Mouse (Mus musculus): ENCODE measurements at regions not wholly inside any gene's neighbourhood (a gene's known extent, or its start where the extent isn't known, plus 50 kb on each side); places are given as distances from the start of the nearest gene placed in this dataset.

DNA sequence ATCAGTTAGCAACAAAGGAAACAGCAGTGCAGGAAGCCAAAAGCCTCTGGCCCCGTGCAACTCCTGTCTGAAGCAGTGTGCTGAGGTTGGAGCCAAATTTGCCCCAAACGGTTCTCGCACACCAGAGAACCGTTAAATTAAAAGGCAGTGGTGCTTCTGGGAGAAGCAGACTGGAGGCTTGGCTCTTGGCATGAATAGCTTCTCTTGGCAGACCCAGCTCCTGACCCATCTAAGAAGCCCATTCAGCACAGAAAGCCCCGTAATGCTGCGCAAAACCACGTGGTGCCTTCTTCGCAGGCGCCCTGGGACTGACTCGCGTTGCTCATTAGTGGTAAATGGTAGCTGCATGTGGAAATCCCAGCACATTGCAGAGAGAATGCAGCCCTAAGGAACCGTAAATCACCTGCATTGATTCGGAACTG lies 340.2 kb upstream of the Slc24a2 start:
- Histone ChIP-seq H3K27ac (ENCODE audit: low read depth, low read length) (no peak overlapping the region), H3K4me3 (ENCODE audit: low read length) (no peak overlapping the region), H3K9me3 (ENCODE audit: control insufficient read depth, low read length) (no peaks in the 10 kb centered on the region), H3K36me3 (ENCODE audit: control insufficient read depth, insufficient read depth, low read length) (no peaks in the 10 kb centered on the region), H3K4me2 (replicated peaks; ENCODE audit: low read depth, low read length) (no peak overlapping the region), H3K9ac (ENCODE audit: low read depth, low read length) (no peak overlapping the region), H3K27me3 (ENCODE audit: control insufficient read depth, insufficient read depth, low read length) (no peaks in the 10 kb centered on the region), H3K4me1 (ENCODE audit: control insufficient read depth, insufficient read depth, low read length) (no peaks in the 10 kb centered on the region)
- no peak for ATAC-seq (ENCODE audit: low FRiP score, low TSS enrichment)
- WGBS, result 60% methylated on average over 13 of the region's 13 CpGs

- Histone ChIP-seq H3K27ac (ENCODE audit: low read depth, low read length) (no peak overlapping the region), H3K9me3 (ENCODE audit: control insufficient read depth, low read length) (no peaks in the 10 kb centered on the region), H3K4me1 (ENCODE audit: control insufficient read depth, insufficient read depth, low read length) (no peaks in the 10 kb centered on the region), H3K4me2 (replicated peaks; ENCODE audit: low read depth, low read length) (no peak overlapping the region), H3K36me3 (ENCODE audit: control insufficient read depth, insufficient read depth, low read length) (no peaks in the 10 kb centered on the region), H3K4me3 (ENCODE audit: low read length) (no peak overlapping the region), H3K9ac (ENCODE audit: low read depth, low read length) (no peak overlapping the region), H3K27me3 (ENCODE audit: control insufficient read depth, insufficient read depth, low read length) (no peaks in the 10 kb centered on the region)
- no peak for ATAC-seq (ENCODE audit: low FRiP score, low TSS enrichment)
- 70% methylated on average over 2 of the region's 2 CpGs for WGBS
Observed at GRCm38 (mm10) chr4:87566616-87567015, 336.3 kb upstream of the Slc24a2 start.

DNA sequence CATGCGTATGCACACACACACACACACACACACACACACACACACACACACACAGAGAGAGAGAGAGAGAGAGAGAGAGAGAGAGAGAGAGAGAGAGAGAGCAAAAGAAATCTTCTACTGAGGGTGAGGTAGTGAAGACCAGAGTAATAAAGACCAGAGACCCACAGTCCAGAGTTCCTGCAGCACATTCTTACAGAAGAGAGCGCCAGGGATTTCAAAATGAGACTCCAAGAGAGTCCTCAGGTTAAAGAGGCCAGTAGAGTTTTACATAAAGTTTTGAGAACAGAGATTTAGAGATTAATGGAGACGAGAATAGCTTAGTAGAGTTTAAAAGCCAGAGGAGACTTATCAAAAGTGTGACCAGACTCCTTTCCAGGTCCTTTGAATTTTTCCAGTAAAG lies 324.6 kb upstream of the Slc24a2 start:
- no peak overlapping the region for H3K4me3 ChIP-seq (ENCODE audit: low read length)
- ATAC-seq (ENCODE audit: low FRiP score, low TSS enrichment), result no peak
- H3K9me3 ChIP-seq (ENCODE audit: control insufficient read depth, low read length), result no peaks in the 10 kb centered on the region; the same call in 1 of the 2 replicates
- H3K4me1 ChIP-seq (ENCODE audit: control insufficient read depth, insufficient read depth, low read length), result no peaks in the 10 kb centered on the region
- no peaks in the 10 kb centered on the region for H3K27me3 ChIP-seq (ENCODE audit: control insufficient read depth, insufficient read depth, low read length)
- 78% methylated on average over 3 of the region's 3 CpGs for WGBS
- H3K4me2 ChIP-seq (replicated peaks; ENCODE audit: low read depth, low read length), result no peak overlapping the region
- no peaks in the 10 kb centered on the region for H3K36me3 ChIP-seq (ENCODE audit: control insufficient read depth, insufficient read depth, low read length)
- H3K27ac ChIP-seq (ENCODE audit: low read depth, low read length), result no peak overlapping the region
- no peak overlapping the region for H3K9ac ChIP-seq (ENCODE audit: low read depth, low read length)
